Mouse (Mus musculus) layer of hippocampus, adult 9-10 months (tissue): ENCODE data around the gene Dbr1.
"Not testable (repeated sequence)": the region's sequence is repeated elsewhere in the genome, so short reads cannot be mapped to it uniquely, and the experiment has no call there.

Experiments
- DNase-seq: peaks from one replicate; pipeline ENCODE4 v3.0.0; 2022; ENCODE audit warnings: low spot score

Gene Dbr1

GRCm38 (mm10) chr9:99575677-99576480 is at the start of gene Dbr1:
Dbr1 (plus strand) TSS chr9:99575799.
- peak; percentile 79 for DNase-seq

DNA sequence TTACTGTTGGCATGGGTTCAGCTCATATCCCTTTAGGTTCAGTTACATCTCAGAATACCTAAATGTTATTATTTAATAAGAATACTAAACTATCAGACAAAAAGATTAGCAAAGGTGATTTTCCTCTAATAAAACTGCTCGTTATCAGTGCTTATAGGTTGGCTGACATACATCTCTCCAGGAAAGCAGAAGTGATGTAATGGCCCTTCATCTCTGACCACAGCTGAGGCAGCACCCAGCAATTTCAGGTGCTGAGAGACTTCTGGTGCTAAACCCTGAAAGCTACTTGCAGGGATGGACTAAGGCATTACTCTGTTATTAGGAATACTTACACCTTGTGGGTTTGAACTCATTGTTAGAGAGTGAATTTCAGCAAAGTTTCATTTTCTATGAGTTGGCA is 43.7 kb upstream of the Dbr1 start:
- no peak for DNase-seq

DNA sequence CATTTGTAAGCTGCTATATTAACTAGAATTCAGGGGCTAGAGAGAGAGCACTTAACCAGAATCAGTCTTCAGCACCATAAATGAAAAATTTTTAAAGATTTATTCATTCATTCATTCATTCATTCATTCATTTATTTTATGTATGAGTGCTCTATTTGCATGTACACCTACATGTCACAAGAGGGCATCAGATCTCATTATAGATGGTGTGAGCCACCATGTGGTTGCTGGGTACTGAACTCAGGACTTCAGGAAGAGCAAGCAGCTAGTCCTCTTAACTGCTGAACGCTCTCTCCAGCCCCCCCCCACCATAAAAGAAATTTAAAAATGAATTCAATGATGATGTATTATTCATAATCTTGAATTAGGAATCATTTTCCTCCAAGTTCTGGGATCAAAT is 29.3 kb upstream of the Dbr1 start:
- DNase-seq, result no peak

- no peak for DNase-seq
Observed at GRCm38 (mm10) chr9:99552068-99552467, 23.5 kb upstream of the Dbr1 start.

DNA sequence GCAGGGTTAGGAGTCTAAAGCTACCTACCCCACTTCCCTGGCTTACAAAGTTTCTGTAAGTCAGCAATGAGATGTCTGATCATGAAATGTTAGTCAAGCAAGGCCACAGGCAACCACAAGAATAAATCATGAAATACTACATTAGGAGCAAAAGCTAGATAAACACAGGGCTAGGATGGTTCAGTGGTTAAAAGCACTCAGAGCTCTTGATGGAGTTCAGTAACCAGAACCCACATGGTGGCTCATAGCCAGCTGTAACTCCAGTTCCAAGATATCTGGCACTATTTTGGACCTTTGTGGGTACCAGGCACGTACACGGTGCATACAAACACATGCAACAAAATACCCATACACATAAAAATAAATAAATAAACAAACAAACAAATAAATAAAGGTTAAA is 22.6 kb upstream of the Dbr1 start:
- DNase-seq, result no peak

DNA sequence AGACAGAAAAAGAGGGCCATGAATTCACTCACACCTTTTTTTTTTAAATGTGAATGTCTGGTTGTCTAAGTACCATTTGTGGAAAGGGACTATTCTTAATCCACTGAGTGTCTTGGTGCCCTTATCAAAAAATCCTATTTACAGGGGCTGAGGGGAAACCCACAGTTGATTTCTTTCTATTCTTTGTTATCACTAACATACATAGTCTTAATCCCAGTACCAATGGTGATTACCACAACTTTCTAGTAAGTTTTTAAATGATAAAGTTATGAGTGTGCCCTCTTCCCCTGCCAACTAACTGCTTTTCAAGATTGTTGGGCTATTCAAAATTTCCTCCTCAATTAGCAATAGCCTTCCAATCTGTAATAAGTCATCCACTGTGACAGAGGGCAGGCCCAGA is 21.5 kb upstream of the Dbr1 start:
- DNase-seq, result no peak

- no peak for DNase-seq
Observed at GRCm38 (mm10) chr9:99555253-99555652, 20.3 kb upstream of the Dbr1 start.

GRCm38 (mm10) chr9:99557580-99558300 is 17.9 kb upstream of the Dbr1 start:
- DNase-seq, result no peak

- no peak for DNase-seq
Observed at GRCm38 (mm10) chr9:99558824-99559556, 16.6 kb upstream of the Dbr1 start.

DNA sequence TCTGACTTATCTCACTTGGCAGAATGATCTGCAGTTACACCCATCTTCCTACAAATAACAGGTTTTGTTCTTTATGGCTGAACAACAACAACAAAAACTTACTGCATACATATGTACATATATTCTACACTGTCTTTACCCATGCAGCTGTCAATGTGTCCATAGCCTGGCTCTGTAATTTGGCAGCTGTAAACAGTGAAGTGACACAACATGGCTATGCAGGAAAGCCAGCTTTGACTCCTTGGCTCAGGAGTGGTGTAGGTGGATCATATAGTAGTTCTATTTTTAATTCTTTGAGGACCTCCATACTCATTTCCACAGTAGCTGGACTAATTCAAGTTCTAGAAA is 16.1 kb upstream of the Dbr1 start:
- DNase-seq, result no peak

DNA sequence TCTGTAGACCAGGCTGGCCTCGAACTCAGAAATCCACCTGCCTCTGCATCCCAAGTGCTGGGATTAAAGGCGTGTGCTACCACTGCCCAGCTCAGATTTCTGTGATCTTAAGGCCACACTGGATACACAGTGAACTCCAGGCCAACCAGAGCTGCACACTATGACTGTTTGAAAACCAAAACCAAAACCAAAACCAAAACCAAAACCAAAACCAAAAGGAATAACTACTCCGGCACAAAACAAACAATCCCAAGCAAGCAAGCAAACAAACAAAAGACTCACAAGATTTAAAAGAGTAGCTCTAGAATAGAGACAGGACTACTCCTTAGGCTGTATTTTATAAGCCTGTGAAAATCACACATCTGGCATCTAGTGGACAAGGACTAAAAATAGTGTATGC is 15.2 kb upstream of the Dbr1 start:
- DNase-seq, result no peak

GRCm38 (mm10) chr9:99563714-99564113 is 11.9 kb upstream of the Dbr1 start:
- DNase-seq, result no peak

- no peak for DNase-seq
Observed at GRCm38 (mm10) chr9:99568023-99568346, 7.6 kb upstream of the Dbr1 start.

- DNase-seq, result peak; percentile 78
Observed at GRCm38 (mm10) chr9:99568347-99569070, 7.1 kb upstream of the Dbr1 start, which contains the start of gene Armc8. Armc8 (minus strand) TSS chr9:99568899.

GRCm38 (mm10) chr9:99569071-99569397 is 6.6 kb upstream of the Dbr1 start:
- no peak for DNase-seq

DNA sequence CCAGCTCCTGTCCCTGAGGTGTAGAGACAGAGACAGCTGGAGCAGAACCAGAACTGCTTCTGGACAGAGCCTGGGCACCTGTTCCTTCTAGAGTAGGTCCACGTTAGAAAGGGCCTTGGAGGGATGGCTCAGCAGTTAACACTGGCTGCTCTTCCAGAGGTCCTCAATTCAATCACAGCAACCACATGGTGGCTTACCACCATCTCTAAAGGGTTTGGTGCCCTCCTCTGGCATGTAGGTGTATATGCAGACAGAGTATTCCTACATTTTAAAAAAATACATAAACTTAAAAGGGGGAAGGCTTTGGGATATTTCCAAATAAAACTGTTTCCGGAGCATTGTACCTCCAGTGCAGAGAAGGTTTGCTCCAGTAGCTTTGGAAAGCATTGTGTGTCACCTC is 5.1 kb downstream of the Dbr1 start:
- no peak for DNase-seq

- DNase-seq, result no peak
Observed at GRCm38 (mm10) chr9:99587505-99588202, 12.1 kb downstream of the Dbr1 start.

DNA sequence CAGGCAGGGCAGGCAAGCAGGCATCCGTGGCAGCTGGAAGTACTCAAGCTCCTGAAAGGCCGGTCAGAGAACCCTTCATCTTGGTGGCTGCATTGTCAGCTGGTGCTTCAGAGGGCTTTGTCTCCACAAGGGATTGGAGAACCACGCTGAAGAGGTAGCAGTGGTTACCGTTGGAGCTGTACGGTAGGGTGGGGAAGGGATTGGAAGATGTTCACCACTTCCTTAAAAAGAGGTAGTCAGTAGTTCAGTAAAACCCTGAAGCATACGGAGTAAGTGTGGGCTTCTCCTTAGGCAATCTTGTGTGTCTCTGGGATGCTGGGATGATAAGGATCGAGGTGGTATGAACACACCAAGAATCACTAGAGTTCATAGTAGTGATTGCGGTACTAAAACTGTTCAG is 15.5 kb downstream of the Dbr1 start:
- no peak for DNase-seq

GRCm38 (mm10) chr9:99599127-99599526 is 23.5 kb downstream of the Dbr1 start:
- not testable (repeated sequence) for DNase-seq

- no peak for DNase-seq
Observed at GRCm38 (mm10) chr9:99603566-99603965, 28.0 kb downstream of the Dbr1 start.

DNA sequence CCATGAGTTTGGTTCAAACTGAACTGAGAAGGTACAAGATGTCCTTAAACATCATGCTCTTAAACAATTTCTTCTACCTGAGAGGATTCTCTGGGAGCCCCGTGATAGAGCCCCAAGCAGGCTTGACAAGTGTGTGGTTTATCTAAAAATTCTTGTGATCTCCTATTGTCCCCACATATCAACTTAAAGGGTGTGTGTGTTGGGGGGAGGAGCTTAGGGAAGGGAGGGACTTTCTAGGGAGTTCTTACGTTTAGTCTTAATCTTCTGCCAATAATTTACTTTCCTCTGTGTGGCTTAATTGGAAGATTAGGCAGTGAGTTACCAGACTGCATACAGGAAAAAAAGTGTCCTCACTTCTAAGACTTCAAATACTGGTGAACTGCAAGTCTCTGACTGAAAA is 36.6 kb downstream of the Dbr1 start, which contains the start of gene A4gnt:
Gene A4gnt (plus strand): TSS at position 301 of the 400 bp plus-strand sequence.
- no peak for DNase-seq

- no peak for DNase-seq
Observed at GRCm38 (mm10) chr9:99619688-99620087, 44.1 kb downstream of the Dbr1 start.
